Mouse (Mus musculus): Measurements from ENCODE around the gene Abcc3.

DNA sequence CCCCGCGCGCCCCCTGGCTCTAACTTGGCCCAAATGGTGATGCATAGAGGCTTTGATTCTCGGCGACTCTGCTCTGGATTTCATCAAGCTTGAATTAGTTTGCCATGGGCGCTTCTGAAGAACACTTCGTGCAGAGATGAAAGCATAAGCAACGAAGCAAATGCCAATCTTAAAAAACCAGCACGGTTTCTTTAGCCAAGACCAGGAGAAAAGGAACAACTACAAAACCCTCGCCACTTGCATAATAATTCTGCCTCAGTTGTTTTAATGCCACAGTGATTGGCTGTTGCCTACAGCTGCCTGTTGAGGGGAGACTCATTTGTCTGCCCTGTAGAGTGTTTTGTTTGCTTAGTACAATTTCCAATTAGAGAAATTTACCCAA lies 64.2 kb downstream of the Abcc3 start:
- TF ChIP-seq CTCF (IDR thresholded peaks at IDR 0.05; ENCODE audit: control insufficient read depth, insufficient read depth, insufficient replicate concordance, low read depth, low read length), result no peak
- no peak for TF ChIP-seq POLR2A (IDR thresholded peaks at IDR 0.05; ENCODE audit: control insufficient read depth, low read depth, low read length)
